Comparison of ENCODE assay signal across 8 mouse cellular contexts in genomic region chr9:109930752-109931151, GRCm38 (mm10). TPM values are rescaled to one million over a fixed set of nuclear protein-coding genes. Genes with fewer than 3 reads are reported as not detected.
DNase-seq lines count a peak whose midpoint lies in the region; ATAC-seq lines count a peak whose summit lies in the region.

No protein-coding gene starts in this region.

- peak overlapping the region; percentile 96 for H3K27ac ChIP-seq in forebrain, embryonic 11.5 days (ENCODE audit: low read depth, low read length)
- H3K27ac ChIP-seq in liver, embryonic 13.5 days: peak overlapping the region; percentile 83

- H3K4me3 ChIP-seq in forebrain, embryonic 11.5 days (ENCODE audit: low read depth, low read length): peak overlapping the region; percentile 80
- peak overlapping the region; percentile 73 for H3K4me3 ChIP-seq in liver, embryonic 13.5 days (replicated peaks)

- H3K9me3 ChIP-seq in forebrain, embryonic 11.5 days (ENCODE audit: control insufficient read depth, low read length): no peaks in the 10 kb centered on the region
- no peaks in the 10 kb centered on the region for H3K9me3 ChIP-seq in liver, embryonic 13.5 days (replicated peaks)

- peak; percentile 5 for DNase-seq in embryo, embryonic 11 days
- DNase-seq in embryo, embryonic 9.5 days (ENCODE audit: extremely low spot score): no peak
- peak; percentile 29 for DNase-seq in 416B (ENCODE audit: low read depth)
- DNase-seq in forebrain, embryonic 11.5 days (ENCODE audit: low spot score): no peak
- DNase-seq in liver, embryonic 13.5 days: no peak
- DNase-seq in right cerebral cortex, postnatal 25 days: no peak
- DNase-seq in kidney, adult 18-20 months: no peak
- no peak for DNase-seq in spleen, postnatal 10 days (ENCODE audit: low spot score in 2 of 2)

- peak overlapping the region; percentile 31; the same call in 1 of the 2 replicates for H3K4me2 ChIP-seq in forebrain, embryonic 11.5 days (ENCODE audit: low read depth, low read length, severe bottlenecking)
- peak overlapping the region; percentile 95 for H3K4me2 ChIP-seq in liver, embryonic 13.5 days

- no peak for ATAC-seq in forebrain, embryonic 11.5 days (replicated peaks; ENCODE audit: low FRiP score)
- ATAC-seq in liver, embryonic 13.5 days (ENCODE audit: low read depth): no peak

- 0 out of 2 replicates have a peak, but pooled peaks cover 4% of the 10 kb centered on the region for H3K4me1 ChIP-seq in forebrain, embryonic 11.5 days (replicated peaks; ENCODE audit: control insufficient read depth, insufficient read depth, low read length)
- peaks cover 31% of the 10 kb centered on the region for H3K4me1 ChIP-seq in liver, embryonic 13.5 days (replicated peaks)

- no peaks in the 10 kb centered on the region for H3K27me3 ChIP-seq in forebrain, embryonic 11.5 days (ENCODE audit: control insufficient read depth, insufficient read depth, low read length)
- peaks cover 19% of the 10 kb centered on the region for H3K27me3 ChIP-seq in liver, embryonic 13.5 days

- WGBS in forebrain, embryonic 11.5 days: 79% methylated on average over 6 of the region's 6 CpGs
- WGBS in liver, embryonic 13.5 days (ENCODE audit: insufficient replicate concordance): 39% methylated on average over 6 of the region's 6 CpGs

- no peaks in the 10 kb centered on the region for H3K36me3 ChIP-seq in forebrain, embryonic 11.5 days (ENCODE audit: control insufficient read depth, insufficient read depth, low read length)
- no peaks in the 10 kb centered on the region for H3K36me3 ChIP-seq in liver, embryonic 13.5 days

- peak overlapping the region; percentile 83; the same call in 1 of the 2 replicates for H3K9ac ChIP-seq in forebrain, embryonic 11.5 days (ENCODE audit: low read length)
- peak overlapping the region; percentile 79 for H3K9ac ChIP-seq in liver, embryonic 13.5 days

RNA-seq across cellular contexts. Expression of gene Map4, which starts 0.5 kb away (rescaled TPM):
- 76.2 and 77.7 TPM in 2 replicates for polyA plus RNA-seq in forebrain, embryonic 11.5 days (2014; fragmentation: Nextera tagmentation; extraction: Ambion mirVana)
- polyA plus RNA-seq in liver, embryonic 13.5 days (2015; fragmentation: Nextera tagmentation; extraction: Ambion mirVana): 9.0 and 12.4 TPM in 2 replicates

RNA-seq across cellular contexts. Expression of gene Cdc25a, which starts 55.4 kb away (rescaled TPM):
- polyA plus RNA-seq in forebrain, embryonic 11.5 days (2014; fragmentation: Nextera tagmentation; extraction: Ambion mirVana): 42.3 and 45.8 TPM in 2 replicates
- 16.7 and 18.8 TPM in 2 replicates for polyA plus RNA-seq in liver, embryonic 13.5 days (2015; fragmentation: Nextera tagmentation; extraction: Ambion mirVana)

Comparison
In these comparisons a context has a peak if more than half of its experiments do, and no peak if none do; other contexts are left out.
1. DNase-seq: peak in embryo, embryonic 11 days (single experiment) and 416B (single experiment); none in embryo, embryonic 9.5 days (single experiment), forebrain, embryonic 11.5 days (single experiment), liver, embryonic 13.5 days (single experiment), right cerebral cortex, postnatal 25 days (single experiment), kidney, adult 18-20 months (single experiment) and spleen, postnatal 10 days (0 of 2).